Mouse (Mus musculus): ENCODE data around the gene Nfix.

Nfix gene

GRCm38 (mm10) chr8:84797971-84798370 is 2.2 kb downstream of the Nfix start:
- no peak for DNase-seq (ENCODE audit: low spot score)

GRCm38 (mm10) chr8:84797256-84797797 is 2.8 kb downstream of the Nfix start:
- DNase-seq (ENCODE audit: low spot score), result no peak

DNA sequence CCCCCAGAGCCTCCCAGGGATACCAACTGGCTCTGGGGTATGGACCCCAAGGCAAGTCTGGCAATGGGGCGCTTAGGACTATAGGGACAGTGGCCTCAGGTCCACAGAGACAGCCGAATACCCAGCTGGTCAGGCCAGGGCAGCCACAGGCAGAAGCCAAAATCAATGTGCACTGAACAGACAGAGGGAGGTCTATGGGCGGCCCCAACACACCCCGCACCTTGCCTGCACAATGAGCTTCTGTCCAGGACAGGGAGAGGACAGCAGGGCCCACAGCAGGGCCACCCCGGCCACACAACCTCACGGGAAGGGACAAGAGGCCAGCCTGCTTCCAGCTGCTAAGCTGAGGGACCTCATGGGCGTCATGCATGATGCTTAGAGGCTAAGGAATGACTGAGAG is 5.7 kb downstream of the Nfix start:
- no peak for DNase-seq (ENCODE audit: low spot score)

DNA sequence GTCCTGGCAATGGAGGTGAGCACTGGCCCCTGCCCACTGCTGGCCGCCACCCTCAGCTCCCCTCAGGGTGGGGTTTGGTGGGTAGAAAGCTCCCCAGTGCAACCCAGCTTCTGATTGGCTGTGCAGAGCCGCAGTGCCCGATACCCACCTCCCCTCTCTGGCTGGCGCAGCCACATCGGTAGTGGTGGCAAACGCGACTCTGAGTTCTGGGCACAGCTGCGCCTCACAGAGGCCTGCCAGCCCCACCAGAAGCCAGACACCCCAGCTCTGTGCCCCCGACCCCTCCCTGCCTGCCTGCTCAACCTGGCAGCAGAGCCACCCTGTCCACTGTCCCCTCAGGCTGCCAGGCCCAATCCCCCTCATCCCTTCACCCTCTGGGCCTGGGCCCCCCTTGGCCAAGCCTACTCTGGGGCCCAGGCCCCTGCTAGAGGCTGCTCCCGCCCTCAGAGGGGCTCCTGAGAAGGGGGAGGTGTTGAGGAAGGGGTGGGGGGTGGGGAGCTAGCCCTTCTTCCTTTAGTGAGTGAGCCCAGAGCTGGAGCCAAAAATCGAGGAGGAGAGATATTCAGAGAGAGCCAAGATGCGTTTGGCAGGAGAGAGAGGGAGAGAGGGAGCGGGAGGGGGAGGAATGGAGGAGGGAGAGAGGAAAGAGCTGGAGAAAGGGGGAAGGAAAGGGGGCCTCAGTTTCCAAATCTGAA is 6.2 kb downstream of the Nfix start:
- DNase-seq (ENCODE audit: low spot score), result no peak

GRCm38 (mm10) chr8:84793134-84793533 is 7.0 kb downstream of the Nfix start:
- no peak for DNase-seq (ENCODE audit: low spot score)

- DNase-seq (ENCODE audit: low spot score), result no peak
Measured at GRCm38 (mm10) chr8:84792429-84792947, 7.7 kb downstream of the Nfix start.

- DNase-seq (ENCODE audit: low spot score), result no peak
Measured at GRCm38 (mm10) chr8:84790537-84790936, 9.6 kb downstream of the Nfix start.

GRCm38 (mm10) chr8:84789855-84790486 is 10.2 kb downstream of the Nfix start:
- no peak for DNase-seq (ENCODE audit: low spot score)

DNA sequence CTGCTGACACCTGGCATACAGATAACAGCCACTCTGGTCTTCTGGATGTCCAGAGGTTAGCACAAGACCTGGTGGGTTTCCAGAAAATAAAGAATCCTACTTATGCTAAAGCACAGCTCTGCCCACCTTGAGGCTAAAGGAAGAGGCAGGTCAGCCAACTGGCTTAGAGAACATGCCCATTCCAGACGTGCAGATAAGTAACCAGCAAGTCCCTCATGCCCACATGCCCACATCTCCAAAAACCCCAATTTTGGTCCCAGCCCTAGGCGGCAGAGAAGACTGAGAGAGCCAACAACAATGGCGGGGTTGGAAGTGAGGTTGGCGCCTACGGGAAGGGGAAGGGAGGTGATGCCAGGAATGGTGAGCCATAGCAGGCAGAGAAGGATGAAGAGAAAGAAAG is 10.8 kb downstream of the Nfix start:
- no peak for DNase-seq (ENCODE audit: low spot score)

DNA sequence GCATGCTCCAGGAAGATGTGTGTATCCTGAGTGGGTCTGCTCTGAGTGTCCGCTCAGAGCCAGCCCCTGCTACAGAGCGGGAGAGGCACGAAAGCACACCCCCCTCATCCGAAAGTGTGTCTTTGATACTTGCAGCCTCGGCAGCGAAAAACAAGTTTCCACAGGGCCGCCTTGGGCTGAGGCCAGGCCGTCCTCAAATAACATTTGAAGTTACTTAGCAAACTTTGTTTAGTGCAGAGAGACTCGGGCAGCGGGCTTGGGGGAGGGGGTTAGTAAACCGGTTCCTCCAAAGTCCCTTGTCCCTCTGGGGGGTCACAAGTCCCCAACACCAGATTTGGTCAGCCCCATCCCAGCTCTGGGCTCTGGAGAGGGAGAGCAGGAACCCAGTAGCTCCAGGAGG is 11.2 kb downstream of the Nfix start:
- DNase-seq (ENCODE audit: low spot score), result peak; percentile 76

DNA sequence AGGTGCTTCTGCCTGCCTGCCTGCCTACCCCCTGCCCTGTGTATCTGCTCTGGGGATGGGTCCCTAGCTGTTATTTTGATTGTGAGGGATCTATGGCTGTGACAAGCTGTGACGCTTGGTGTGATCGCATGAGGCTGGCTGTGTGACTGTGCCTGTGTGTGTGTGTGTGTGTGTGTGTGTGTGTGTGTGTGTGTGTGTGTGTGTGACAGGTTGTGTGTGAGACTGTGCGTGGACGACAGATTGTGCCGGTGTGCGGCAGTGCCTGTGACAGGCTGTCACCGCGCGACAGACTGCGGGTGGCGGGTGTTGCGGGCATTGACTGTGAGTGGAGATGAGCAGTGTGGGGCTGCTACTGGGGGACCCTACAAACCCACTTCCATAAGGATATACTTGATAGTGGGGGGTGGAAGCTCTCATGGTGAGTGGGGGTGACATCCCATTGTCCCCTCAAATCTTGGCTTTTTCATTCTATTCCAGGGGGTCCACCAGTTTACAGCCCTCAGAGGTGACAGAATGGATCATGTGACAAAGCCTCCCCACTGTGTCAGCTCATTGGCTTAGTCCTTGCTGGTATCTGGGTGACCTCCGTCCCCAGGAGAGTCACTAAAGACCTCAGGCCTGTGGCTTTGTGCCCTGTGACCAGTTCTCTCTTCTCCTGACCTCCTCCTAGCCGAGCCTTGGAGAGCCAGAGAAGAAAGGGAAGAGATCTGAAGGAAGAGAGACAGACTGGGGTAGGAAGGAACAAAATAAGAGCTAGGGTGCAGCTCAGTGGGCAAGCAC is 12.4 kb downstream of the Nfix start:
- DNase-seq (ENCODE audit: low spot score), result no peak

DNA sequence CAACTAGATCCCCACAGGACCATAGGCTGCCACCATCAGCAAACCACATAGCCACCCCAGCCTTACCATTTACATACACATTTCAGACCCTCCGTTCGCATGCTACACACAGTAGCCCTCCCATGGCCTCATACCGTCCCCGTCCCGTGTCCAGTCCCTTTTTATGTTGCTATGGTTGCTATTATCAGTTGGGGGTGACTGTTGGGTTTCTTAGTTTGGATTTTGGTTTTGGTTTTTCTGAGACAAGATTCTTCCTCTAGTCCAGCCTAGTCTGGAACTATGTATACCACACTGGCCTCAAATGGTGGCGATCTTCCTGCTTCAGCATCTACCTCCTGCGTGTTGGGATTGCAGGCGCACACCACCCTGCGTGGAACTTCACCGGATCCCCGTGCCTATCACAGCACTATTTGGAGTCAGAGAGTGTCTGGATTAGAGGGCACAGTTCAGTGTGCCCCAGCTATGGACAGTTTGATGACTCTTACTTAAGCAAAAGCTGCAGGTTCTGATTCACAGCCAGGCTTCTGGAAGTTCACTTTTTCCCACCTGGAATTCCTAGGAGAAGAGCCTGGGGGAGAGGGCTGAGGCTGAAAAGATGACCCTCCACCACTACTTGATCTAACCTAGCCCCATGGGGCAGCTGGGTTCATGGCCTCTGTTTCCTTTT is 13.2 kb downstream of the Nfix start:
- no peak for DNase-seq (ENCODE audit: low spot score)

GRCm38 (mm10) chr8:84785756-84786677 is 14.1 kb downstream of the Nfix start:
- DNase-seq (ENCODE audit: low spot score), result peak; percentile 55

DNA sequence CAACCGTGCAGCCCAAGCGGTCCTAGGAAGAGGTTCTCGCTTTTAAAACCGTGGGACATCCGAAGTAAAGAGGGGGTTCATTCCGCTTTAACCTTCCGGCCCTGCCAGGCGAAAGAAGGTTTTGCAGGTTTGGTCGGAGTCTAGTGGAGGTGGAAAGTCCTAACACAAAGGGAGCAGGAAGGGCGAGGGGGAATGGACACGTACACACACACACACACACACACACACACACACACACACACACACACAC is 14.7 kb downstream of the Nfix start:
- no peak for DNase-seq (ENCODE audit: low spot score)

- no peak for DNase-seq (ENCODE audit: low spot score)
Measured at GRCm38 (mm10) chr8:84784681-84785505, 15.3 kb downstream of the Nfix start.

DNA sequence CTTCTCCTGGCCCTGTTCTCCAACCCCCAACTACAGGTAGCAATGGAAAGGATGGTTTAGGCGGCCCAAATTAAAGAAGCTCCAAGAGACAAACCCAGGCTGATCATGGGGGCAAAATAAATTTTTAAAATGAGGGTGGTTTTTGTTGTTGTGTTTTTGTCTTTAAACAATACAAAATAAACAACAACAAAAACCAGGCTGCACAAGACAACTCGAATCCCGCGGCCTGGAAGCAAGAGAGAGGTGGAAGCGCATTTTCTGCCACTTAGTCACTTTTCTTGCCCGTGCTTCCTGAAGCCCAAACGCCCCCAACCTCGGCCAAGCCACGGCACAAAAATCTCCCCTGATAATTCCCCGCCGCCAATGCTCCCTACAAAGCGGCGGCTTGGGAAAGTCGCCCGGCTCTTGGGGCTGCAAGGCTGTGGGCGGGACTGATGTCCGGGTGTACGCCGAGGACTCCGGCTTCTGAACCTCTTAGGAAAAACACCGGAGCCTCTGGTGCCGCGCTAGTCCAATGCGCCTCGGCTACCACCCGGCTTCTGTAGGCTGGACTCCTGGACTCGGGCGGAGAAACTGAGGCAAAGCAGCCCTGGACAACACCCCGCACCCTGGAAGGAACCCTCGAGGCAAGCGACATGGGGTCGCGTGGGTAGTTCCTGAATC is 16.1 kb downstream of the Nfix start:
- DNase-seq (ENCODE audit: low spot score), result no peak

DNA sequence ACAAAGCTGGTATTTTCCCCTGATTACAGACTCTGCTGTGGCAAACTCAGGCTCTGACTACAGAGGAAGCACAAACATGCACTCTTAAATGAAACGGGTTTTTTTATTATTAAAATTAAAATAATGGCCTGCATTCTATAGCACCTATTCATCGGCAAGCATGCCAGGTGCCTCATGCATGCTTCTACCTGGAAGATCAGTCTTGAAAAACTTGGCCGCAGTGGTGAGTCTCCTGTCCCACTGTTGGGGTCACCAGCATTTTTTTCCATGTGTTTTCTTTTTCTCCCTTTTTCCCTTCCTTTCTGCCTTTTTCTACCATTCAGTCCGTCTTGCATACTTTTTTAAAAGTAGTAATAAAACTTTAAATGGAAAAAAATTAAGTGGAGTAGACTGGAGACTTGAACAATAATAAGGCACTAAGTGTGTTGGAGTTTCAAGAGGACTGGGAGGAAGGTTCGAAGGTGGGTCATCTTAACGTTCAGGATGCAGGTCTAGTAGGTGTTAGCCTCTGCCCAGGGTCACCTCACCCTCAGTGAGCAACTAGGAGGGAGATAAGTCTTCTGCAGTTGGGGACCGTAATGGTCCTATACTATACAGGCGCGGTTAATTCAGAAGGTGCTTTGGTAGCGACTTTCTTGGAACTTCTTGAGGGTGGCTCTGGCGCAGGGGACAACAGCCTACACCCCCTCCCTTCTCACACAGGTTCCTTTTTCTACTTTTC is 16.8 kb downstream of the Nfix start:
- DNase-seq (ENCODE audit: low spot score), result no peak

DNA sequence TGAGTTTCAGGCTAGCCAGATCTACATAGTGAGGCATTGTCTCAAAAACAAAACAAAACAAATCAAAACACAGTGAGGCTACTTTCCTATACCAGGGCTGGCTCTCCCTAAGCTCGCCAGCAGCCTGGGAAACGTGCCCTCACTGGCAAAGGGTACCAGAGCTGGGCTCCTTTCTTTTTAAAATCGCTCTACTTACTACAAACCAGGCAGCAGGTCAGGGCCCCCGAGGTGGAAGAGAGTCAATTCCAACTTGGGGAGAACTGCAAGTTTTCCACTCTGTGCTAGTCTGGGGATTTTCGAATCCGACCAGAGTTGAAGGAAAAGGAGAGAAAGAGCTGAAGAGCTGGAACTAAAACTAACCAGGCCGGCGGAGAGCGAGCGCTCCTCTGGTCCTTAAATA is 17.5 kb downstream of the Nfix start:
- no peak for DNase-seq (ENCODE audit: low spot score)

Measured in testis, postnatal 14 days (tissue).